Mouse (Mus musculus) adrenal gland (tissue): ENCODE results near the gene Timm8a1.

Source experiments
- intact Hi-C: fragments of 180-260 bp; cut with DNase I; formaldehyde crosslinking; loops from one replicate; pipeline ENCODE4 v1.15.1; 2025

Gene Timm8a1

GRCm38 (mm10) chrX:134533346-134533745, 8.3 kb downstream of the Timm8a1 start:
- intact Hi-C loops = no loop called here

DNA sequence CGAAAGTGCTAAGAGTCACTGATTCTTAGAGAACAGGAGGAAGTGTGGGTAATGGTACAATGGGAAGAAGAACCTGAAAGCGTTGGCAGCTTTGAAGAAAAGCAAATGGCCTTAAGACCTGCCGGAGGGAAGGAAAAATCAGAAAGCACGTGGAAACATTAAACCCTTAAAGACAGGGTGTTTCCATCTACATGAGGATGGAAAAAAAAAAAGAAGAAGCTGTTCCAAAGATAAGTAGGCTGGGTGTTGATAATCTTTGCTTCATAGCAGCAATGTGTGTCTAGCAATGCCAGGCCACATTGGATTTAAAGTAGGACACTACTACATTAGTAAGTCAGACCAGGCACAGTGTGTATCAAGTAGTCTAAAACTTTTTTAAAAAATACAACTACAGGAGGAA, 16.4 kb downstream of the Timm8a1 start:
- intact Hi-C loops = no loop called here

DNA sequence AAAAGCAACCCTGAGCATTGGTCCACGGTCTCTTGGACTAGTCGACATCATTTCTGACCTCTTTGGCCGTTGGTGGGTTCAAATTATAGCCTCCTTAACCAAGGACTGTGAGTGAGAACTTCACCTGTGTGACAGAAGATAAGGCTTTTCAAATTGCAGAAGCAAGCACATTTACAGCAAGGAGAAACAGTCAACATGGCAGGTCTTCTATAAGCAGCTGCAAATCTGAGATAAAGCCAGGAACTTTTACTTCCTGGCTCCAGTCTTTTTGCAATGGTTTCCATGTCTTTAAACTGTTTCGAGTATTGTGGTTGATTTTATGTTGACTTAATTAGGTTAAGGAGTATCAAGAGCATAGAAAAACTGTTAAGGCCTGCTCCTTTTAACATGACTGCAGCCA, 17.9 kb downstream of the Timm8a1 start:
- intact Hi-C loops = no loop called here

DNA sequence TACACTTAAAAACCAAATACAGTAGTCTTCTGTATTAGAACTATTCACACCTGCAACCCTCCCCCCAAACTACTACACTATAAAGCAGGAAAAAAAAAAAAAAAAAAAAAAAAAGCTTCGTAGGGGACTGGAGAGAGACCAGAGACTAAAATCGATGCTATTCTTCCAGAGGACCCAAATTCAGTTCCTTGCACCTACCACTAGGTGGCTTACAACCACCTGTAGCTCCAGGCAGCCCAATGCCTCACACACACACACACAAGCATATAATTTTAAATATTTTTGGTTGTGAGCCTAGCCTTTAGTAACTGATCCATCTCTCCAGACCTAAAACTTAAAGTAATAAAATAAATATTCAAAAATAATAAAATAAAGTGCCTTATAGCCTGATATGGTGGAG, 32.2 kb downstream of the Timm8a1 start:
- intact Hi-C loops = no loop called here

DNA sequence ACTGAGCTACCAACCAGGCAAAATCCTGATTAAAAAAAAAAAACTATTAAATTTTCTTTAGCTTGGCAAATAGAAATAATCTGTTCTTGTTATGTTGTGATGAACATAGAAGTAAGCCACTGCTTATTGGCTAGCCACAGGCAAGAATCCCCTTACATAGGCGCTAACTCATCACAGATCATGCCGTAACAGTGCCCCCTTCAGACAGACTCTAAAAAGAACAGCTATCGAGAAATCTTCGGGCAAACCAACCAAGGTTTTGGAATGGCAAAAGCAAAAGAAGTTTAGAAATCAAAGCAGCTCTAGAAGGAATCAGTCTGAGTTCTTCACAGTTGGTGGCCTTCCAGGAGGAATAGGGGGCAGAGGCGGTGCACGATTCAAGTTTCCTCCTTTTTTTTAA, 33.7 kb downstream of the Timm8a1 start:
- intact Hi-C loops = no loop called here

DNA sequence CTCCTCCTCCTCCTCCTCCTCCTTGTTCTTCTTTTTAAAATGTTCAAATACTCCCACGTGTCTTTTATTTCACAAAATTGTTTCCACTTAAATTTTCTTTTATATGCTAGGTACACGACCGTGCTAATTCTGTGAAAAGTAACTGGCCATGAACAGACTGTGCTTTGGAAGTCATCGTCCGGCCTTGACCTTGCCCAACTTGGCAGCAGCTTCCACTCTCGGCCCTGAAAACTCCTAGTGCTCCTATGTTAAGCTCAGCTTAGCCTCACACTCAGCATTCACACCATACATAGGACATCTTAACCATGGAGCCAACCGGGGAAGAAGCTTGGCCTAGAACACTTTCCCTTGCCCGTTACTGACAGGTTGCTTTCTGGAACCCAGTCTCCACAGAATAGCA, 41.0 kb downstream of the Timm8a1 start:
- intact Hi-C loops = no loop called here
